Mouse (Mus musculus) E14TG2a.4 (cell line): ENCODE results near the gene Clasp1.

Experiments
- CTCF ChIP-seq: conservative IDR thresholded peaks from 2 replicates; pipeline ENCODE4 v1.5.1; 2014; ENCODE audit warnings: low read length
- NANOG ChIP-seq: IDR thresholded peaks from 2 replicates; pipeline ENCODE4 v1.6.1; 2014; ENCODE audit warnings: borderline replicate concordance, low read length, mixed read lengths
- POU5F1 ChIP-seq: IDR thresholded peaks from 2 replicates; pipeline ENCODE4 v1.6.1; 2014; ENCODE audit warnings: low read length, borderline replicate concordance

DNA sequence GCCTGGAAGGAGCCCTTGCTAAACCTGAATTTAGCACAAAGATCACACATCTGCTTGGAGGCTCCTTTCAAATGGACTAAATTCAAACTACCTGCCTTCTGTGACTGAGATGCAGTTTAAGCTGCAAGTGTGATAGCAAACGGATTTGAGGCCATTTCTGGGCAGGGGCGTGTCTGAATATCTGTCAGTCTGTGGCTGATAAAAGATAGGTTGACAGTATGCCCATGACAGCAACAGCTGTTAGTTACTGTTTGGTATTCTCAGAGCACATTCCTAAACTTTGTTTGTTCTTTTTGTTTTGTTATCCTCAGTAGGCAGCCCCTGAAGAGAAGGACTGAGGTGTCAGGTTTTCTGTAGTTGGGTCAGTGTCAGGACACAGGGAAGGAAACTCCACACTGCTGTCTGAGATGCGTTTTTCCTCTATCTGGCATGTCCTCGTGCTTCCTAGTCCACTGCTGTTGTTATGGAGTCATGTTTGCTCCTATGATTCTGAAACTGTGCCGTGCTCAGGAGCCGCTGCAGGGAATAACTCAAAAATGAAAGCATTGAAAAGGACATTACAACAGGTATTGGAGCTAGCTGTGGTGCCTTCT lies 94.7 kb downstream of the Clasp1 start:
- TF ChIP-seq CTCF (no peak), NANOG (no peak), POU5F1 (no peak)
